In the genomic region with DNA sequence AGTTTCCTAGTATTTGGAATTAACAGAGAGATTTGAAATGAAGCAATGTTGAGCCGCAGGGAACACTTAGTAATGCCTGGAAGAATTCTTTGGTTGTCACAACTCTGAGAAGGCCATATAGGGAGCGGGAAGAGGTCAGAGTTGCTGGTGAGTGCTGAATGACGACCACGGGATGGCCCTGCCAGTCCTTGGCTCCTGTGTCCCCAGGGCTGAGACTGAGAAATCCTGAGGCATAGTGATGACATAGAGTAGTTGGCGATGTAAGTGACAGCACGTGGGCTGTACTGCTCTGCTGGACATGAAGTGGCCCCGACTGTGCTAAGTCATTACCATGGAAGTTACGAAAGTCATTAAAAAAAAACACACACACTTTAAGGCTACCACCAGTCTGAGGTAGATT, we compare ENCODE assay signal across 13 mouse cellular contexts.
DNase-seq lines count a peak whose midpoint lies in the region; TF ChIP-seq lines count a peak whose summit lies in the region.
"Had no signal": no experiment of that assay in that cellular context is flagged by ENCODE, and none has a peak within 500 bp of the region (broad histone marks: within the 10 kb centered on the region; RNA-seq: fewer than 3 reads in every experiment).

No protein-coding gene starts in this region.

- peak; percentile 22 for DNase-seq in gastrocnemius, postnatal 25 days
- DNase-seq in gastrocnemius, postnatal 36 days: no peak
- DNase-seq in 3T3-L1 (ENCODE audit: low read depth, low spot score): peak; percentile 72
- DNase-seq in lung, postnatal 4 days: peak; percentile 35 to 72
- DNase-seq in urinary bladder, adult 18-20 months (ENCODE audit: low spot score in 2 of 2): no peak
- no peak for DNase-seq in cerebellum, postnatal 25 days
- DNase-seq: B cell, adult 2 months; cerebellum, adult 11 months; embryo, embryonic 11 days; forebrain, postnatal 0 days; thymus, postnatal 4 days had no signal

- no peak overlapping the region for H3K4me3 ChIP-seq in embryonic fibroblast, embryonic 13.5 days (ENCODE audit: insufficient read depth, low read length)
- H3K4me3 ChIP-seq: hindbrain, embryonic 15.5 days had no signal

- intact Hi-C loops in gastrocnemius, postnatal 36 days (cut with DNase I): no loop called here

- no peak for TF ChIP-seq CTCF in embryonic fibroblast, embryonic 13.5 days (IDR thresholded peaks at IDR 0.05; ENCODE audit: borderline replicate concordance, insufficient read depth, low read length)

- H3K4me1 ChIP-seq in embryonic fibroblast, embryonic 13.5 days (ENCODE audit: control insufficient read depth, insufficient read depth, low read length): 0 out of 2 replicates have a peak, but pooled peaks cover 6% of the 10 kb centered on the region

- no peak for TF ChIP-seq POLR2A in embryonic fibroblast, embryonic 13.5 days (IDR thresholded peaks at IDR 0.05; ENCODE audit: low read depth, low read length)

- H3K27ac ChIP-seq in embryonic fibroblast, embryonic 13.5 days (ENCODE audit: insufficient read depth, low read length): peak overlapping the region; percentile 67
- H3K27ac ChIP-seq: hindbrain, embryonic 15.5 days had no signal

Comparison
In these comparisons a context has a peak if more than half of its experiments do, and no peak if none do; other contexts are left out.
1. DNase-seq: peak in gastrocnemius, postnatal 25 days (single experiment), 3T3-L1 (single experiment) and lung, postnatal 4 days (2 of 2); none in gastrocnemius, postnatal 36 days (0 of 2), urinary bladder, adult 18-20 months (0 of 2) and cerebellum, postnatal 25 days (0 of 2).